In genomic region chr4:125865057-125865456, GRCm38 (mm10) we compare ENCODE assay signal across 22 mouse cellular contexts.
A peak's percentile ranks its signal among the peaks of the same experiment; 100 is the strongest.
DNase-seq lines count a peak whose midpoint lies in the region; ATAC-seq and TF ChIP-seq lines count a peak whose summit lies in the region.
"Had no signal": no experiment of that assay in that cellular context is flagged by ENCODE, and none has a peak within 500 bp of the region (broad histone marks: within the 10 kb centered on the region; RNA-seq: fewer than 3 reads in every experiment).

No protein-coding gene starts in this region.

- H3K4me3 ChIP-seq in hindbrain, embryonic 16.5 days (ENCODE audit: low read length), result no peak overlapping the region
- no peak overlapping the region for H3K4me3 ChIP-seq in hindbrain, embryonic 11.5 days (ENCODE audit: low read depth, low read length)
- no peak overlapping the region for H3K4me3 ChIP-seq in stomach, embryonic 15.5 days (replicated peaks)
- no peak overlapping the region for H3K4me3 ChIP-seq in stomach, postnatal 0 days (ENCODE audit: low read depth, low read length)
- H3K4me3 ChIP-seq in limb, embryonic 14.5 days (replicated peaks; ENCODE audit: low read length), result no peak overlapping the region
- H3K4me3 ChIP-seq: embryonic facial prominence, embryonic 13.5 days; forebrain, embryonic 12.5 days; heart, adult 2 months; heart, embryonic 12.5 days; hindbrain, embryonic 12.5 days had no signal

- 0 out of 2 replicates have a peak, but pooled peaks have one; percentile 24 for ATAC-seq in hindbrain, embryonic 16.5 days
- no peak for ATAC-seq in hindbrain, embryonic 11.5 days (ENCODE audit: low FRiP score)
- ATAC-seq in stomach, embryonic 15.5 days (ENCODE audit: insufficient read depth, low FRiP score, low read depth), result peak; percentile 39; the same call in 1 of the 2 replicates
- no peak for ATAC-seq in stomach, postnatal 0 days (ENCODE audit: low FRiP score, low TSS enrichment)
- ATAC-seq in limb, embryonic 14.5 days (ENCODE audit: low FRiP score, low read depth), result 0 out of 2 replicates have a peak, but pooled peaks have one; percentile 19
- ATAC-seq: forebrain, embryonic 16.5 days; Patski had no signal

- H3K27me3 ChIP-seq in hindbrain, embryonic 16.5 days (replicated peaks; ENCODE audit: control insufficient read depth, insufficient read depth, low read length), result no peaks in the 10 kb centered on the region
- no peaks in the 10 kb centered on the region for H3K27me3 ChIP-seq in hindbrain, embryonic 11.5 days (ENCODE audit: control insufficient read depth, insufficient read depth, low read length)
- H3K27me3 ChIP-seq in stomach, embryonic 15.5 days (replicated peaks), result no peaks in the 10 kb centered on the region
- no peaks in the 10 kb centered on the region for H3K27me3 ChIP-seq in stomach, postnatal 0 days (ENCODE audit: control insufficient read depth, insufficient read depth, low read length)
- H3K27me3 ChIP-seq in limb, embryonic 14.5 days (ENCODE audit: control insufficient read depth, insufficient read depth, low read length), result no peaks in the 10 kb centered on the region
- H3K27me3 ChIP-seq: forebrain, embryonic 12.5 days; hindbrain, embryonic 12.5 days had no signal

- H3K36me3 ChIP-seq in hindbrain, embryonic 16.5 days (ENCODE audit: control insufficient read depth, insufficient read depth, low read length), result no peaks in the 10 kb centered on the region
- no peaks in the 10 kb centered on the region for H3K36me3 ChIP-seq in hindbrain, embryonic 11.5 days (ENCODE audit: control insufficient read depth, insufficient read depth, low read length)
- no peaks in the 10 kb centered on the region for H3K36me3 ChIP-seq in stomach, embryonic 15.5 days
- H3K36me3 ChIP-seq in stomach, postnatal 0 days (ENCODE audit: control insufficient read depth, insufficient read depth, low read length), result no peaks in the 10 kb centered on the region
- H3K36me3 ChIP-seq in limb, embryonic 14.5 days (ENCODE audit: control insufficient read depth, insufficient read depth, low read length), result no peaks in the 10 kb centered on the region
- H3K36me3 ChIP-seq: embryonic facial prominence, embryonic 13.5 days; forebrain, embryonic 12.5 days; heart, embryonic 12.5 days; hindbrain, embryonic 12.5 days had no signal

- no peaks in the 10 kb centered on the region for H3K4me1 ChIP-seq in hindbrain, embryonic 16.5 days (ENCODE audit: control insufficient read depth, insufficient read depth, low read depth, low read length)
- no peaks in the 10 kb centered on the region for H3K4me1 ChIP-seq in hindbrain, embryonic 11.5 days (replicated peaks; ENCODE audit: control insufficient read depth, insufficient read depth, low read length)
- no peaks in the 10 kb centered on the region for H3K4me1 ChIP-seq in stomach, embryonic 15.5 days
- H3K4me1 ChIP-seq in stomach, postnatal 0 days (replicated peaks; ENCODE audit: control insufficient read depth, insufficient read depth), result no peaks in the 10 kb centered on the region
- H3K4me1 ChIP-seq in limb, embryonic 14.5 days (ENCODE audit: control insufficient read depth, insufficient read depth, low read length), result peaks cover 10% of the 10 kb centered on the region
- H3K4me1 ChIP-seq: embryonic facial prominence, embryonic 13.5 days; heart, embryonic 12.5 days had no signal

- no peak overlapping the region for H3K9ac ChIP-seq in hindbrain, embryonic 16.5 days (ENCODE audit: low read depth, low read length)
- H3K9ac ChIP-seq in hindbrain, embryonic 11.5 days (ENCODE audit: low read depth, low read length), result no peak overlapping the region
- H3K9ac ChIP-seq in stomach, embryonic 15.5 days, result no peak overlapping the region
- H3K9ac ChIP-seq in stomach, postnatal 0 days (ENCODE audit: low read length), result no peak overlapping the region
- H3K9ac ChIP-seq in limb, embryonic 14.5 days (ENCODE audit: low read depth, low read length, severe bottlenecking), result no peak overlapping the region
- H3K9ac ChIP-seq: embryonic facial prominence, embryonic 13.5 days; forebrain, embryonic 12.5 days; heart, embryonic 12.5 days; hindbrain, embryonic 12.5 days had no signal

- no peak for TF ChIP-seq EP300 in stomach, postnatal 0 days (optimal IDR thresholded peaks at IDR 0.05)

- DNase-seq in hindbrain, embryonic 11.5 days (ENCODE audit: low spot score), result no peak
- DNase-seq in stomach, postnatal 0 days (ENCODE audit: low spot score), result no peak
- DNase-seq in limb, embryonic 14.5 days (ENCODE audit: low spot score), result no peak
- no peak for DNase-seq in heart, adult 9 months (ENCODE audit: low spot score in 2 of 2)
- DNase-seq in left cerebral cortex, postnatal 25 days (ENCODE audit: low spot score in 2 of 2), result no peak
- DNase-seq: adrenal gland, adult 8-10 months; adrenal gland, postnatal 36 days; cerebellum, adult 2 months; cerebellum, postnatal 10 days; embryo, embryonic 11 days; gastrocnemius, postnatal 10 days; heart, adult 2 months; heart, postnatal 36 days had no signal

- no peak overlapping the region for H3K4me2 ChIP-seq in hindbrain, embryonic 16.5 days (ENCODE audit: low read length)
- H3K4me2 ChIP-seq in hindbrain, embryonic 11.5 days (replicated peaks; ENCODE audit: low read depth, low read length), result no peak overlapping the region
- H3K4me2 ChIP-seq in stomach, embryonic 15.5 days, result no peak overlapping the region
- H3K4me2 ChIP-seq in stomach, postnatal 0 days (replicated peaks; ENCODE audit: low read depth), result no peak overlapping the region
- no peak overlapping the region for H3K4me2 ChIP-seq in limb, embryonic 14.5 days (replicated peaks; ENCODE audit: low read depth, low read length, severe bottlenecking)
- H3K4me2 ChIP-seq: embryonic facial prominence, embryonic 13.5 days; forebrain, embryonic 12.5 days; heart, embryonic 12.5 days; hindbrain, embryonic 12.5 days had no signal

- H3K9me3 ChIP-seq in hindbrain, embryonic 16.5 days (ENCODE audit: control insufficient read depth, low read length), result no peaks in the 10 kb centered on the region
- no peaks in the 10 kb centered on the region for H3K9me3 ChIP-seq in hindbrain, embryonic 11.5 days (ENCODE audit: control insufficient read depth, low read length)
- no peaks in the 10 kb centered on the region for H3K9me3 ChIP-seq in stomach, embryonic 15.5 days
- H3K9me3 ChIP-seq in stomach, postnatal 0 days (ENCODE audit: control insufficient read depth, low read length), result no peaks in the 10 kb centered on the region
- no peaks in the 10 kb centered on the region for H3K9me3 ChIP-seq in limb, embryonic 14.5 days (ENCODE audit: control insufficient read depth, low read length)
- H3K9me3 ChIP-seq: embryonic facial prominence, embryonic 13.5 days; forebrain, embryonic 12.5 days; heart, embryonic 12.5 days; hindbrain, embryonic 12.5 days had no signal

- intact Hi-C loops in left cerebral cortex, postnatal 25 days (cut with DNase I), result no loop called here

- TF ChIP-seq POLR2A in limb, embryonic 14.5 days (IDR thresholded peaks at IDR 0.05; ENCODE audit: borderline replicate concordance, extremely low read depth, insufficient read depth, insufficient read length), result no peak

- H3K27ac ChIP-seq in hindbrain, embryonic 16.5 days (ENCODE audit: low read depth, low read length), result no peak overlapping the region
- no peak overlapping the region for H3K27ac ChIP-seq in hindbrain, embryonic 11.5 days (ENCODE audit: low read depth, low read length)
- no peak overlapping the region for H3K27ac ChIP-seq in stomach, embryonic 15.5 days
- no peak overlapping the region for H3K27ac ChIP-seq in stomach, postnatal 0 days (replicated peaks)
- no peak overlapping the region for H3K27ac ChIP-seq in limb, embryonic 14.5 days (replicated peaks; ENCODE audit: low read depth, low read length)
- H3K27ac ChIP-seq: embryonic facial prominence, embryonic 13.5 days; forebrain, embryonic 12.5 days; heart, adult 2 months; hindbrain, embryonic 12.5 days; hindbrain, postnatal 0 days had no signal

- 45% methylated on average over 8 of the region's 8 CpGs for WGBS in hindbrain, embryonic 16.5 days
- WGBS in hindbrain, embryonic 11.5 days, result 38% methylated on average over 8 of the region's 8 CpGs
- WGBS in stomach, embryonic 15.5 days, result 20% methylated on average over 8 of the region's 8 CpGs
- WGBS in stomach, postnatal 0 days, result 39% methylated on average over 8 of the region's 8 CpGs
- 5% methylated on average over 8 of the region's 8 CpGs for WGBS in limb, embryonic 14.5 days

- TF ChIP-seq CTCF in stomach, postnatal 0 days (IDR thresholded peaks at IDR 0.05; ENCODE audit: low read depth), result no peak

Comparison
In these comparisons a context has a peak if more than half of its experiments do, and no peak if none do; other contexts are left out.
1. ATAC-seq: peak in hindbrain, embryonic 16.5 days (single experiment), stomach, embryonic 15.5 days (single experiment) and limb, embryonic 14.5 days (single experiment); none in hindbrain, embryonic 11.5 days (single experiment) and stomach, postnatal 0 days (single experiment).